Mouse (Mus musculus) testis, adult 2 months (tissue): ENCODE measurements around the gene Fcer1g. TPM values are rescaled to one million over a fixed set of nuclear protein-coding genes. Genes with fewer than 3 reads are reported as not detected.

Source experiments
- H3K27ac ChIP-seq: fragments of 200-500 bp; 2 replicates; pipeline ENCODE4 v1.5.1; 2012; ENCODE audit warnings: low read depth, low read length; ENCODE audit not compliant: control insufficient read depth, insufficient read depth
- H3K27me3 ChIP-seq: fragments of 200-500 bp; 2 replicates; pipeline ENCODE4 v1.6.1; 2012; ENCODE audit warnings: mild to moderate bottlenecking, low read length, moderate library complexity; ENCODE audit not compliant: control insufficient read depth, insufficient read depth
- H3K36me3 ChIP-seq: fragments of 200-500 bp; 2 replicates; pipeline ENCODE4 v1.6.1; 2012; ENCODE audit warnings: mild to moderate bottlenecking, low read length; ENCODE audit not compliant: control insufficient read depth, insufficient read depth
- H3K4me1 ChIP-seq: fragments of 200-500 bp; 2 replicates; pipeline ENCODE4 v1.6.1; 2012; ENCODE audit warnings: low read length; ENCODE audit not compliant: control insufficient read depth, insufficient read depth
- H3K4me3 ChIP-seq: fragments of 200-500 bp; 2 replicates; pipeline ENCODE4 v1.5.1; 2012; ENCODE audit warnings: low read depth, mild to moderate bottlenecking, low read length, moderate library complexity, mixed read lengths; ENCODE audit not compliant: control insufficient read depth
- CTCF ChIP-seq: fragments of 200-500 bp; IDR thresholded peaks from 2 replicates; pipeline ENCODE4 v1.5.1; 2012; ENCODE audit warnings: low read depth, mild to moderate bottlenecking, inconsistent platforms, low read length, moderate library complexity; ENCODE audit not compliant: control insufficient read depth, insufficient read depth, insufficient replicate concordance
- POLR2A ChIP-seq: fragments of 200-500 bp; IDR thresholded peaks from 2 replicates; pipeline ENCODE4 v1.6.1; 2012; ENCODE audit warnings: low read depth, mild to moderate bottlenecking, inconsistent platforms, low read length, moderate library complexity; ENCODE audit not compliant: control insufficient read depth
- polyA plus RNA-seq: library from polyadenylated mRNA; depleted of rRNA; stranded (reverse); fragments of >200 nt; gene quantifications from 2 replicates; pipeline ENCODE4 v1.2.3, GENCODE M21; 2012

The Fcer1g gene
- polyA plus RNA-seq, 1 experiment = 8.2 TPM

GRCm38 (mm10) chr1:171222238-171223155 is 11.7 kb downstream of the Fcer1g start, which contains the start of gene Tomm40l:
Tomm40l (minus strand) TSS chr1:171222514.
- Histone ChIP-seq H3K4me1 (peaks cover 11% of the 10 kb centered on the region), H3K27me3 (no peaks in the 10 kb centered on the region), H3K27ac (peak within 1 kb of the TSS; percentile 63), H3K4me3 (peak within 1 kb of the TSS; percentile 85), H3K36me3 (no peaks in the 10 kb centered on the region)
- TF ChIP-seq POLR2A = peak; percentile 50
- no peak for TF ChIP-seq CTCF

GRCm38 (mm10) chr1:171221281-171222193 is 12.6 kb downstream of the Fcer1g start:
- TF ChIP-seq POLR2A (no peak), CTCF (no peak)
- Histone ChIP-seq H3K4me1 (peaks cover 11% of the 10 kb centered on the region), H3K36me3 (no peaks in the 10 kb centered on the region)

GRCm38 (mm10) chr1:171220871-171221270 is 13.3 kb downstream of the Fcer1g start:
- H3K4me3 ChIP-seq = no peak overlapping the region
- H3K27me3 ChIP-seq = no peaks in the 10 kb centered on the region
- TF ChIP-seq POLR2A (no peak), CTCF (peak; percentile 81; the same call in 1 of the 2 replicates)
- no peaks in the 10 kb centered on the region for H3K36me3 ChIP-seq
- H3K27ac ChIP-seq = no peak overlapping the region
- peaks cover 11% of the 10 kb centered on the region for H3K4me1 ChIP-seq

More at GRCm38 (mm10) chr1:171221281-171222193, 12.6 kb downstream of the Fcer1g start:
- Histone ChIP-seq H3K4me3 (peak overlapping the region; percentile 85), H3K27ac (no peak overlapping the region), H3K27me3 (no peaks in the 10 kb centered on the region)

- no peak for TF ChIP-seq CTCF
- Histone ChIP-seq H3K27me3 (no peaks in the 10 kb centered on the region), H3K4me3 (no peak overlapping the region), H3K4me1 (peaks cover 5% of the 10 kb centered on the region), H3K36me3 (no peaks in the 10 kb centered on the region), H3K27ac (no peak overlapping the region)
Observed at GRCm38 (mm10) chr1:171216241-171216955, 17.8 kb downstream of the Fcer1g start.

- Histone ChIP-seq H3K27me3 (no peaks in the 10 kb centered on the region), H3K4me3 (no peak within 1 kb of the TSS), H3K27ac (no peak within 1 kb of the TSS), H3K36me3 (no peaks in the 10 kb centered on the region), H3K4me1 (no peaks in the 10 kb centered on the region)
- no peak for TF ChIP-seq CTCF
- TF ChIP-seq POLR2A = no peak
Observed at GRCm38 (mm10) chr1:171213801-171214496, 20.2 kb downstream of the Fcer1g start, which contains the start of gene Nr1i3. Nr1i3 (plus strand) TSS chr1:171213970.

- H3K27ac ChIP-seq = no peak overlapping the region
- H3K4me1 ChIP-seq = no peaks in the 10 kb centered on the region
- H3K4me3 ChIP-seq = no peak overlapping the region
- H3K27me3 ChIP-seq = no peaks in the 10 kb centered on the region
- no peaks in the 10 kb centered on the region for H3K36me3 ChIP-seq
- TF ChIP-seq POLR2A = no peak
- no peak for TF ChIP-seq CTCF
Observed at GRCm38 (mm10) chr1:171212854-171213253, 21.3 kb downstream of the Fcer1g start.
